7 mouse cellular contexts compared by ENCODE assay signal in genomic region chr9:121880840-121881239, GRCm38 (mm10). TPM values are rescaled to one million over a fixed set of nuclear protein-coding genes. Genes with fewer than 3 reads are reported as not detected.
DNase-seq lines count a peak whose midpoint lies in the region; ATAC-seq and TF ChIP-seq lines count a peak whose summit lies in the region.

No protein-coding gene starts in this region.

- no peak overlapping the region for H3K4me3 ChIP-seq in hindbrain, embryonic 14.5 days (replicated peaks; ENCODE audit: low read length)
- no peak overlapping the region for H3K4me3 ChIP-seq in left cerebral cortex, adult 2 months

- no peak overlapping the region for H3K9ac ChIP-seq in hindbrain, embryonic 14.5 days

- H3K4me2 ChIP-seq in hindbrain, embryonic 14.5 days (replicated peaks): peak overlapping the region; percentile 31; the same call in 1 of the 2 replicates

- peak; percentile 84 for DNase-seq in R1 (ENCODE audit: low read depth, low spot score)
- peak; percentile 32 for DNase-seq in cerebellum, adult 9-11 months
- peak; percentile 86 for DNase-seq in gastrocnemius, adult 18-20 months (ENCODE audit: low spot score)
- peak; percentile 60 for DNase-seq in hindbrain, embryonic 14.5 days (ENCODE audit: low spot score)
- peak; percentile 50 to 66 for DNase-seq in left cerebral cortex, adult 2 months (ENCODE audit: extremely low spot score in 1 of 2, low spot score in 2 of 2)
- DNase-seq in skeletal muscle tissue, adult 2 months (ENCODE audit: low read depth, low spot score): peak; percentile 83

- TF ChIP-seq CTCF in left cerebral cortex, adult 2 months (IDR thresholded peaks at IDR 0.05): peak; percentile 65

- 28% methylated on average over 14 of the region's 14 CpGs for WGBS in hindbrain, embryonic 14.5 days

- intact Hi-C loops in left cerebral cortex, adult 2 months (cut with DNase I): loop anchor here (1.0 to 2.0 kb wide), 2 partner anchors 21 to 104 kb away; no protein-coding TSS in a partner anchor

- H3K27me3 ChIP-seq in hindbrain, embryonic 14.5 days (ENCODE audit: control insufficient read depth, insufficient read depth, low read length): no peaks in the 10 kb centered on the region

- no peak for ATAC-seq in hindbrain, embryonic 14.5 days (ENCODE audit: low FRiP score)
- ATAC-seq in megakaryocyte progenitor cell, adult 5-6 weeks (replicated peaks; ENCODE audit: poor library complexity): peak; percentile 85

- no peaks in the 10 kb centered on the region for H3K4me1 ChIP-seq in hindbrain, embryonic 14.5 days (replicated peaks; ENCODE audit: control insufficient read depth, insufficient read depth, low read length)

- no peak overlapping the region for H3K27ac ChIP-seq in hindbrain, embryonic 14.5 days
- H3K27ac ChIP-seq in left cerebral cortex, adult 2 months: peak overlapping the region; percentile 51

- H3K9me3 ChIP-seq in hindbrain, embryonic 14.5 days (ENCODE audit: control insufficient read depth, low read length): no peaks in the 10 kb centered on the region

- no peaks in the 10 kb centered on the region for H3K36me3 ChIP-seq in hindbrain, embryonic 14.5 days (replicated peaks; ENCODE audit: control insufficient read depth, insufficient read depth)

RNA-seq across cellular contexts. Expression of gene Ackr2, which starts 17.3 kb away (rescaled TPM):
- total RNA-seq in gastrocnemius, adult 18-20 months (2021): 1 to 10 TPM in 1 of 2 experiments, under 1 TPM in 1; 0.64 to 1.8 TPM
- 2.4 and 4.1 TPM in 2 replicates for polyA plus RNA-seq in hindbrain, embryonic 14.5 days (2014; fragmentation: Nextera tagmentation; extraction: Ambion mirVana)
- total RNA-seq in left cerebral cortex, adult 2 months (2021): 1 to 10 TPM; 6.9 to 7.9 TPM
- total RNA-seq in megakaryocyte progenitor cell, adult 5-6 weeks (2015): not detected in 2 replicates
- total RNA-seq in megakaryocyte progenitor cell, adult 5-6 weeks (2017): not detected in 2 replicates

RNA-seq across cellular contexts. Expression of gene Higd1a, which starts 22.7 kb away (rescaled TPM):
- total RNA-seq in gastrocnemius, adult 18-20 months (2021): 10 to 100 TPM; 82.9 to 95.7 TPM
- polyA plus RNA-seq in hindbrain, embryonic 14.5 days (2014; fragmentation: Nextera tagmentation; extraction: Ambion mirVana): 146 and 158 TPM in 2 replicates
- total RNA-seq in left cerebral cortex, adult 2 months (2021): 10 to 100 TPM; 90.3 to 93.7 TPM
- 89.9 and 101 TPM in 2 replicates for total RNA-seq in megakaryocyte progenitor cell, adult 5-6 weeks (2015)
- total RNA-seq in megakaryocyte progenitor cell, adult 5-6 weeks (2017): 14.1 and 21.7 TPM in 2 replicates

RNA-seq across cellular contexts. Expression of gene Cyp8b1, which starts 35.3 kb away (rescaled TPM):
- total RNA-seq in gastrocnemius, adult 18-20 months (2021): not detected
- polyA plus RNA-seq in hindbrain, embryonic 14.5 days (2014; fragmentation: Nextera tagmentation; extraction: Ambion mirVana): not detected in 2 replicates
- not detected for total RNA-seq in left cerebral cortex, adult 2 months (2021)
- total RNA-seq in megakaryocyte progenitor cell, adult 5-6 weeks (2015): not detected in 2 replicates
- not detected in 2 replicates for total RNA-seq in megakaryocyte progenitor cell, adult 5-6 weeks (2017)

RNA-seq across cellular contexts. Expression of gene Ccdc13, which starts 41.6 kb away (rescaled TPM):
- total RNA-seq in gastrocnemius, adult 18-20 months (2021): under 1 TPM in 1 of 2 experiments, not detected in 1; 0.17 TPM
- polyA plus RNA-seq in hindbrain, embryonic 14.5 days (2014; fragmentation: Nextera tagmentation; extraction: Ambion mirVana): 1.9 and 2.2 TPM in 2 replicates
- total RNA-seq in left cerebral cortex, adult 2 months (2021): 1 to 10 TPM; 5.7 to 6.2 TPM
- total RNA-seq in megakaryocyte progenitor cell, adult 5-6 weeks (2015): 0.42 TPM in 1 of 2 replicates, not detected in the other
- total RNA-seq in megakaryocyte progenitor cell, adult 5-6 weeks (2017): not detected in 2 replicates

Comparison
In these comparisons a context has a peak if more than half of its experiments do, and no peak if none do; other contexts are left out.
1. DNase-seq: peak in every context shown above with its lines; median percentile 86 in gastrocnemius, adult 18-20 months; 84 in R1; 83 in skeletal muscle tissue, adult 2 months; 60 in hindbrain, embryonic 14.5 days; 58 in left cerebral cortex, adult 2 months; 32 in cerebellum, adult 9-11 months.